Mouse (Mus musculus): Measurements from ENCODE around the gene Hba-a2. TPM values are rescaled to one million over a fixed set of nuclear protein-coding genes. Genes with fewer than 3 reads are reported as not detected.

Gene Hba-a2
- total RNA-seq, 2 experiments from 2014 or later: 662 to 1,092 TPM

DNA sequence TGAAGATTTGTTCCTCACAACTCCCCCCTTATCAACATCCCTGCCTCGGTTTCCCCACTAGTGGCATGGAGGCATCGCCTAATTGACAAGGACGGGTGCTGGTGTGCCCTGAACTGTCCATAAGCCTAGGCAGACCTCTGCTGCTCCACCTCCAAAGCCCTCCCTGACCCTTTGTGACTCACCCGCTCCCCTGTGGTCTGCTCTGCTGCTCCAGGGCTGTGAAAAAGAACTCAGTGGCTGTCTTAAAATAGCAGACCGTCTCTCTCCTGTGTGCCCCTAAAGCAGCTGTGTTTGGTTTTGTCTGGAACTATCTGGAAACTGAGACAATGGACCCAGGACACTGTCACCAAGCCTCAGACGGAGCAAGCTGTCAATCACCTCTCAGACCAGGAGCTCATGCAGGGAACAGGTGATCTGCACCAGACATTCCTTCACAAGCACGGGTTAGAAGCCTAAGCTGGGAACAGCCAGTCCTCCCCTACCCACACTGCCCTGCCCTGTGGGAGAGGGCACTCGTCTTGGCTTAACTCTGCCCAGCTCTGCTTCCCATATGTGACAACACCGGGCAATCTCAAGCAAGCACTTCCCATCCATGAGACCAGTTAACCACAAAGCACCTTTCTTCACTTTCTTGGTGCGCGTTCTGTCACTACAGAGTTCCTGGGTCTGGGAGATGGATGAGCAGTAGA lies 24.4 kb downstream of the Hba-a2 start:
- DNase-seq: no peak

GRCm38 (mm10) chr11:32321196-32321565 lies 24.9 kb downstream of the Hba-a2 start:
- DNase-seq: peak; percentile 79

DNA sequence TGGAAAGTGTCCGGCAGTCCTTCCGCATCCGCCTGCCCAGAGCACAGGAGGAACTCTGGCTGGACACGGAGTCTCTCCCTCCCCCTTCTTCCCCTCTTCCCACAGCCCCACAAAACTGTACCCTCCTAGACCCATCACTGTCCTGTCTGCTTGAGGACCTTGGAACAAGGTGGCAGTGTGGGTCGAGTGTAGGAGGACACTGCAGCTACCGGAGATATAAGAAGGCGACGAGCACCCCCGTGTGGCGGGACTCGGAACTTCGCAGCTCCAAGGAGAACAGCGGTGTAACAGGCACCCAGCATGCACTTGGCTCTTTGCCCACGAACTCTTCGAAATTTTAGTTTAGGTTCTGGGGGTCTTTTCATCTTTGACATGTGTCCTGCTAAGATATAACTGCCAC lies 28.3 kb downstream of the Hba-a2 start:
- peak; percentile 91 for DNase-seq

- peak; percentile 36 for DNase-seq
These were observed 34.8 kb downstream of the Hba-a2 start for GRCm38 (mm10) chr11:32331075-32331474.

DNA sequence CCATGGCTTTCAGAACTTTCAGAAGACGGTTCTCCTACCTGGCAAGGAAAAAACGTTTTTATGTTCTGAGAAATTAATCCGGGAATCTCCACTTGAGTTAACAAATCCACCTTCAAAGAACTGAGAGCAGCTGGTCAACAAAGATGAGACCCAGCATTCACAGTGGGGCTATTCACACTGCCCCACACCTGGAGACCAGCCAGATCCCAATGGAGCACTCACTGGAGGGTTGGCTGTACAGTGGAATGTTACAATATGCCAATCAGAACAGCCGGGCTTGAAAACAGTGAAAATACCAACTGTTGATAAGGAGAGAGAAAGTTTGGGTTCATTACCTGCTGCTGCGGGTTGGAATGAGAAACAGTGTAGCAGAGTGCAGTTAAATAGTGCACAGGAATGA lies 35.6 kb downstream of the Hba-a2 start:
- DNase-seq: no peak

- DNase-seq: no peak
These were observed 36.9 kb downstream of the Hba-a2 start for GRCm38 (mm10) chr11:32333235-32333634.

DNA sequence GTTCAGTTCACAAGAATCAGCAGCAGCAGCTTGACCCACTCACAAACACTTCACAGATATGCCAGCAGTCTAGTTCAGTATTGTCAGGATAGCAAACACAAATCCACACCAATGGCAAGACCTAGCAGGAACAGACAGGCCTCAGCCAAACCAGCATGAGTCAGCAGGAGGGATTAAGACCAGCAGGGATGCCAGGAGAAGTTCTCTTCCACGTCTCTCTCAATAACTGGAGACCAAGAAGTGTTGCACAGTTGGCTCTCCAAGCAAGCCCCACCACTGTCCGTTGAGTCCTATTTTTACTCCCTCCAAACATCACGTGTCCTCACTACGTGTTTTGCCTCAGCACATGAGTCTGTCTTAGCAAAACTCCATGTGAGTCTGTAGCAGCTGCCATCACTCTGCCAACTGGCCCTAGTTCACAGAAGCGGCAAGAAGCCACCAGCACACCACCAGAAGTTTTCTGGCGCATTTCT lies 40.2 kb downstream of the Hba-a2 start:
- no peak for DNase-seq

- no peak for DNase-seq
These were observed 42.8 kb downstream of the Hba-a2 start for GRCm38 (mm10) chr11:32339131-32339531.

DNA sequence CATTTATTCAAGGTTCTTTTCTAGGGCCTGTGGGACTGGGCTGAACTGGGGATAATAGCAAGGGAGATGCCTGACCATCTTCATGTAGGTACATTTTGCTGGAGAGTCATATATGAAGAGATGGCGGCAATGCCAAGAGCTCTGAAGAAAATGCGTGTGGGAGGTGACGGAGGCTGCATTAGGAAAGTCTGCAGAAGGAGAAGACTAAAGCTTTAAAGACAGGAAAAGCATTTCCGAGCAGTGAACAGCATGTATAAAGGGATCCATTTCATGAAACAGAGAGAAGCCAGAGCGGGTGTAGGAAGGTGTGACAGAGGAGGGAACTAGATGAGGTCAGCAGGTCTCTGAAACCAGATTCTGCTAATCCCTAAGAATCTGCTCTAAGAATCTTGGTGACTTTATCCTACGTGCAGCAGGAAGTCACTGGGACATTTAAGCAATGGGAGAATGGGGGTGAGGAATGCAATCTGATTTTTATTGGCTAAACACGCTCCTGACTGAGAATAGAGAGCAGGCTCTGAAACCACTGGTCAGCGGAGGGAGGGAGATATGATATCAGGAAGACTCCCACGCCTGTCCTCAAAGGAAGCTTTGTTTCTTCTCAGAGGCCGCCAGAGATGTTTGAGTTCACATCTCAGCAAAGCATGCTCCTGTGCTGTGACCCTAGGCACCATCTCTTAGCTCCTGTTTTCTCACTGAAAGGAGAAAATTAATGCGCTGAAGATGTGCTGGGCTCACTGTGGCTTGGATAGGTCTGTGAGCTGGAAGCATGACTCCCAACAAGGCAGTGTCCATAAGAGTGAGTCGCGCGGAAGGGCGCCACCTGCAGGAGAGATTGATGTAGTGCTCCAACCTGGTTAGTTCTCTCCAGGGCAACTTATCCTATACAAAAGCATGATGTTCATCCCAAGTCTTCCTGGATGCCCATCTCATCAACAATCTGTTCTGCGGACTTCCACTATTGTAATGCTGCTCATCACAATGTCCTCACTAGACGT lies 44.5 kb downstream of the Hba-a2 start:
- peak; percentile 62 for DNase-seq

DNA sequence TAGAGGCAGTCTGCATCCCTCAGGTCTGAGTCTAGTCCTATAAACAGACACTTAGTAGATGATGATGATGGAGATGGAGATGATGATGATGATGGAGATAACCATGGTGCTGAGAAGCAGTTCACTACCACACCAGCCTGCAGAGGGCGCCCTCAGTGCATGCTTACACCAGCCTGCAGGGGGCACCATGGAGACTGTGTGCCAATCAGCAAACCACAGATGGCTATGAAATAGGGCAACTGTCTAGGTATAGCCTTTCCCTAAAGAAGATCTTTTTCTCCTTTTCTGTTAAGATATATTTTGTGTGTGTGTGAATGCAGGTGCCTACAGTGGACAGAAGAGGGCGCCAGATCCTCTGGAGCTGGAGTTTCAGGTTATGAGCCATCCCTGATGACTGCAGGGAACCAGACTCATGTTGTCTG lies 46.5 kb downstream of the Hba-a2 start:
- peak; percentile 39 for DNase-seq

GRCm38 (mm10) chr11:32343350-32343749 lies 47.1 kb downstream of the Hba-a2 start:
- no peak for DNase-seq

DNA sequence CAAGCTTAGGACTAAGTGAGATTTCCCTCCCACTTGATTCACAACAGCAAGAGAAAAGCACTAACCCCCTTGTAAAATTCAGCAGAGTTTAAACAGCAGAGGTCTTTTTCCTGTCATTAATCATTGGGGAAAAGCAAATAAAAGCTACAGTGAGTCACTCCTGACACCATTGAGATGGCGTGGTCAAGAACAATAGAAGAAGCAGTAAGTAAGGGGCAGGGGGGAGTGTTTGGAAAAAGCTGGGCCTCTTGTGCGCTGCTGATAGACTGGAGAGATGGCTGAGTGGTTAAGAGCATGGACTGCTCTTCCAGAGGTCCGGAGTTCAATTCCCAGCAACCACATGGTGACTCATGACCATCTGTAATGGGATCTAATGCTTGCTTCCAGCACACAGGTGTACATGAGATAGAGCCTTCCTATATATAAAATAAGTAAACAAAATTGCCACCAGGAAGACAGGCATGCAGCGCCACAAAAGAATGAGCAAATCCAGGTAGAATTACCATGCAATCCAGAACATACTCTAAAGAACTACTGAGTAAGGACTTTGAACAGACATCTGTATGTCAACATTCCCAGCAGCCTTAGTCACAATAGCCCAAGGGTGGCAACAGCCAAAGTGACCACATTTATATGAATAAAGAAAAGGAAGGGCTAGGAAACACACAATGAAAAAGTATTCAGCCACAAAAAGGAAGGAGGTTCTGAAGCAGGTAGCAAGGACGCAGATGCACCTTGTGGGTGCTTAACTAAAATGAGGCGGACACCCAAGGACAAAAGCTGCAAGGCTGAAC lies 49.4 kb downstream of the Hba-a2 start:
- DNase-seq: no peak

Other genes with a start within 250 kb of the Hba-a2 start
- not detected for gene Il9r, start 96.2 kb upstream of the Hba-a2 start, total RNA-seq (2021)
- 1 to 10 TPM; 7.6 to 8.6 TPM for gene Snrnp25, start 91.1 kb upstream of the Hba-a2 start, total RNA-seq (2021)
- 10 to 100 TPM; 26.3 to 35.3 TPM for gene Rhbdf1, start 74.2 kb upstream of the Hba-a2 start, total RNA-seq (2021)
- 10 to 100 TPM; 11.2 to 14.3 TPM for gene Mpg, start 70.0 kb upstream of the Hba-a2 start, total RNA-seq (2021)
- 10 to 100 TPM; 18.9 to 25.0 TPM for gene Nprl3, start 28.8 kb upstream of the Hba-a2 start, total RNA-seq (2021)
- not detected for gene Hba-x, start 20.1 kb upstream of the Hba-a2 start, total RNA-seq (2021)
- gene Hba-a1, start 13.0 kb upstream of the Hba-a2 start, total RNA-seq (2021): 1,000 to 10,000 TPM in 1 of 2 experiments, 100 to 1,000 TPM in 1; 968 to 1,389 TPM
- under 1 TPM in 1 of 2 experiments, not detected in 1; 0.79 TPM for gene Hbq1b, start 9.5 kb upstream of the Hba-a2 start, total RNA-seq (2021)
- not detected for gene Hbq1a, start 3.6 kb downstream of the Hba-a2 start, total RNA-seq (2021)
- 10 to 100 TPM; 25.1 to 32.5 TPM for gene Sh3pxd2b, start 51.3 kb downstream of the Hba-a2 start, total RNA-seq (2021)
- 10 to 100 TPM; 30.2 to 34.5 TPM for gene Ubtd2, start 158.9 kb downstream of the Hba-a2 start, total RNA-seq (2021)
- under 1 TPM in 1 of 2 experiments, not detected in 1; 0.66 TPM for gene Efcab9, start 235.6 kb downstream of the Hba-a2 start, total RNA-seq (2021)
- gene Stk10, start 236.8 kb downstream of the Hba-a2 start, total RNA-seq (2021): 1 to 10 TPM; 5.3 to 8.5 TPM